ENCODE assay signal across 9 mouse cellular contexts in genomic region chr4:105223925-105224300, GRCm38 (mm10).
DNase-seq lines count a peak whose midpoint lies in the region; ATAC-seq and TF ChIP-seq lines count a peak whose summit lies in the region.
"Had no signal": no experiment of that assay in that cellular context is flagged by ENCODE, and none has a peak within 500 bp of the region (broad histone marks: within the 10 kb centered on the region; RNA-seq: fewer than 3 reads in every experiment).

No protein-coding gene starts in this region.

- peaks cover 9% of the 10 kb centered on the region for H3K4me1 ChIP-seq in heart, postnatal 0 days (ENCODE audit: control insufficient read depth, insufficient read depth)
- 0 out of 2 replicates have a peak, but pooled peaks cover 6% of the 10 kb centered on the region for H3K4me1 ChIP-seq in liver, postnatal 0 days (ENCODE audit: insufficient read depth)
- no peaks in the 10 kb centered on the region for H3K4me1 ChIP-seq in hindbrain, postnatal 0 days (ENCODE audit: insufficient read depth, low read length)

- peak; percentile 45 for ATAC-seq in heart, postnatal 0 days (ENCODE audit: insufficient read depth, low read depth)
- ATAC-seq in liver, postnatal 0 days = 0 out of 2 replicates have a peak, but pooled peaks have one; percentile 1
- ATAC-seq in hindbrain, postnatal 0 days = no peak
- ATAC-seq in cerebellum, adult (ENCODE audit: insufficient number of reproducible peaks, low FRiP score, low TSS enrichment) = no peak

- DNase-seq in heart, adult 11 months = peak; percentile 96
- DNase-seq in heart, postnatal 25 days (ENCODE audit: low spot score) = no peak
- DNase-seq in adrenal gland, adult 8-10 months = peak; percentile 70
- no peak for DNase-seq in heart, postnatal 0 days (ENCODE audit: low spot score)
- no peak for DNase-seq in liver, postnatal 0 days
- no peak for DNase-seq in hindbrain, postnatal 0 days (ENCODE audit: low spot score)
- DNase-seq in B cell, adult 2 months = no peak
- DNase-seq: cerebellum, postnatal 25 days had no signal

- no peak overlapping the region for H3K4me3 ChIP-seq in heart, postnatal 0 days (ENCODE audit: low read depth, low read length)
- H3K4me3 ChIP-seq in liver, postnatal 0 days (ENCODE audit: low read depth, low read length) = no peak overlapping the region
- no peak overlapping the region for H3K4me3 ChIP-seq in hindbrain, postnatal 0 days (ENCODE audit: low read length)

- TF ChIP-seq CTCF in heart, postnatal 0 days (IDR thresholded peaks at IDR 0.05; ENCODE audit: low read depth) = no peak
- no peak for TF ChIP-seq CTCF in liver, postnatal 0 days (IDR thresholded peaks at IDR 0.05; ENCODE audit: low read depth)
- no peak for TF ChIP-seq CTCF in hindbrain, postnatal 0 days (IDR thresholded peaks at IDR 0.05; ENCODE audit: low read depth)

- peak; percentile 69 for TF ChIP-seq EP300 in heart, postnatal 0 days (IDR thresholded peaks at IDR 0.05; ENCODE audit: low read depth)
- no peak; the same call in 1 of the 2 replicates for TF ChIP-seq EP300 in liver, postnatal 0 days (IDR thresholded peaks at IDR 0.05; ENCODE audit: low read depth)

- H3K27ac ChIP-seq in heart, postnatal 0 days (ENCODE audit: low read depth) = 0 out of 2 replicates have a peak overlapping the region, but pooled peaks have one; percentile 36
- no peak overlapping the region for H3K27ac ChIP-seq in liver, postnatal 0 days (ENCODE audit: low read depth)
- no peak overlapping the region for H3K27ac ChIP-seq in hindbrain, postnatal 0 days

- H3K9ac ChIP-seq in heart, postnatal 0 days (replicated peaks; ENCODE audit: low read depth, low read length) = no peak overlapping the region
- H3K9ac ChIP-seq in liver, postnatal 0 days (replicated peaks) = no peak overlapping the region
- H3K9ac ChIP-seq in hindbrain, postnatal 0 days (replicated peaks; ENCODE audit: low read length) = no peak overlapping the region

- peaks cover 58% of the 10 kb centered on the region for H3K36me3 ChIP-seq in heart, postnatal 0 days (replicated peaks; ENCODE audit: control insufficient read depth, insufficient read depth, low read length)
- H3K36me3 ChIP-seq in liver, postnatal 0 days (replicated peaks; ENCODE audit: insufficient read depth, low read length) = peaks cover 41% of the 10 kb centered on the region
- no peaks in the 10 kb centered on the region; the same call in 1 of the 2 replicates for H3K36me3 ChIP-seq in hindbrain, postnatal 0 days (ENCODE audit: insufficient read depth, low read length)

- no peak overlapping the region for H3K4me2 ChIP-seq in heart, postnatal 0 days (ENCODE audit: low read depth, low read length)
- no peak overlapping the region for H3K4me2 ChIP-seq in liver, postnatal 0 days (ENCODE audit: low read depth, low read length)
- H3K4me2 ChIP-seq in hindbrain, postnatal 0 days (ENCODE audit: low read depth, low read length) = no peak overlapping the region

- intact Hi-C loops in heart, postnatal 25 days (cut with DNase I) = loop anchor here (1.0 to 5.0 kb wide), 2 partner anchors 35 to 93 kb away; no protein-coding TSS in a partner anchor

- WGBS in heart, postnatal 0 days = 14% methylated on average over 4 of the region's 4 CpGs
- 48% methylated on average over 4 of the region's 4 CpGs for WGBS in liver, postnatal 0 days (ENCODE audit: insufficient replicate concordance)
- WGBS in hindbrain, postnatal 0 days = 45% methylated on average over 4 of the region's 4 CpGs

- no peaks in the 10 kb centered on the region for H3K9me3 ChIP-seq in heart, postnatal 0 days (replicated peaks; ENCODE audit: control insufficient read depth, low read length)
- H3K9me3 ChIP-seq in liver, postnatal 0 days (ENCODE audit: low read length) = no peaks in the 10 kb centered on the region
- no peaks in the 10 kb centered on the region for H3K9me3 ChIP-seq in hindbrain, postnatal 0 days (ENCODE audit: low read length)

- H3K27me3 ChIP-seq in heart, postnatal 0 days (ENCODE audit: control insufficient read depth, insufficient read depth, low read length) = no peaks in the 10 kb centered on the region
- no peaks in the 10 kb centered on the region for H3K27me3 ChIP-seq in liver, postnatal 0 days (ENCODE audit: insufficient read depth, low read length)
- no peaks in the 10 kb centered on the region for H3K27me3 ChIP-seq in hindbrain, postnatal 0 days (ENCODE audit: insufficient read depth, low read length)

Comparison
In these comparisons a context has a peak if more than half of its experiments do, and no peak if none do; other contexts are left out.
1. DNase-seq: peak in heart, adult 11 months (single experiment) and adrenal gland, adult 8-10 months (single experiment); none in heart, postnatal 25 days (single experiment), heart, postnatal 0 days (single experiment), liver, postnatal 0 days (single experiment), hindbrain, postnatal 0 days (single experiment) and B cell, adult 2 months (0 of 2).
2. ATAC-seq: peak in heart, postnatal 0 days (single experiment) and liver, postnatal 0 days (single experiment); none in hindbrain, postnatal 0 days (single experiment) and cerebellum, adult (single experiment).